Mouse (Mus musculus): Measurements from ENCODE around the gene Ppp2r5b. TPM values are rescaled to one million over a fixed set of nuclear protein-coding genes. Genes with fewer than 3 reads are reported as not detected.

The Ppp2r5b gene
- total RNA-seq, 2 experiments from 2014 or later: 30.7 to 31.7 TPM

Small RNA genes within 50 kb of the gene (microRNA-seq; reads per million reads assigned to microRNA genes)
- gene Mir192 (35.1 to 37.4 reads per million in 2 experiments), gene Mir194-2 (15.4 to 18.8 reads per million in 2 experiments)

Other genes starting within 250 kb of the Ppp2r5b start
- gene Slc22a20, start 249.7 kb downstream of the Ppp2r5b start, total RNA-seq (2021): not detected
- gene Capn1, start 220.0 kb downstream of the Ppp2r5b start, total RNA-seq (2021): 10 to 100 TPM; 32.6 to 37.8 TPM
- 10 to 100 TPM; 19.5 TPM for gene Syvn1, start 189.3 kb downstream of the Ppp2r5b start, total RNA-seq (2021)
- gene Mrpl49, start 178.1 kb downstream of the Ppp2r5b start, total RNA-seq (2021): 10 to 100 TPM; 41.7 to 46.7 TPM
- 100 to 1,000 TPM; 738 to 768 TPM for gene Fau, start 178.0 kb downstream of the Ppp2r5b start, total RNA-seq (2021)
- gene Znhit2, start 174.7 kb downstream of the Ppp2r5b start, total RNA-seq (2021): 10 to 100 TPM; 13.6 to 13.9 TPM
- 1 to 10 TPM; 2.7 to 2.9 TPM for gene Tm7sf2, start 167.5 kb downstream of the Ppp2r5b start, total RNA-seq (2021)
- gene Vps51, start 158.6 kb downstream of the Ppp2r5b start, total RNA-seq (2021): 10 to 100 TPM; 36.4 TPM
- not detected for gene Tmem262, start 155.8 kb downstream of the Ppp2r5b start, total RNA-seq (2021)
- not detected for gene Gm28374, start 153.6 kb downstream of the Ppp2r5b start, total RNA-seq (2021)
- gene Zfpl1, start 150.9 kb downstream of the Ppp2r5b start, total RNA-seq (2021): 10 to 100 TPM; 24.4 to 26.3 TPM
- gene Cdca5, start 150.9 kb downstream of the Ppp2r5b start, total RNA-seq (2021): 1 to 10 TPM; 3.8 to 5.0 TPM
- under 1 TPM in 1 of 2 experiments, not detected in 1; 0.43 TPM for gene AC131692.1, start 141.5 kb downstream of the Ppp2r5b start, total RNA-seq (2021)
- under 1 TPM; 0.10 to 0.17 TPM for gene Naaladl1, start 130.1 kb downstream of the Ppp2r5b start, total RNA-seq (2021)
- gene Sac3d1, start 117.2 kb downstream of the Ppp2r5b start, total RNA-seq (2021): 10 to 100 TPM; 10.2 to 13.9 TPM
- 10 to 100 TPM; 12.5 to 12.6 TPM for gene Snx15, start 107.6 kb downstream of the Ppp2r5b start, total RNA-seq (2021)
- gene Batf2, start 94.9 kb downstream of the Ppp2r5b start, total RNA-seq (2021): under 1 TPM; 0.31 to 0.32 TPM
- gene Arl2, start 94.3 kb downstream of the Ppp2r5b start, total RNA-seq (2021): 10 to 100 TPM; 60.5 to 63.5 TPM
- gene Majin, start 51.5 kb downstream of the Ppp2r5b start, total RNA-seq (2021): not detected
- gene Gpha2, start 9.5 kb downstream of the Ppp2r5b start, total RNA-seq (2021): not detected
- 10 to 100 TPM; 17.7 to 19.0 TPM for gene Atg2a, start 5.8 kb upstream of the Ppp2r5b start, total RNA-seq (2021)
- 100 to 1,000 TPM; 129 to 181 TPM for gene Ehd1, start 40.9 kb upstream of the Ppp2r5b start, total RNA-seq (2021)
- 1 to 10 TPM; 9.6 to 9.9 TPM for gene Cdc42bpg, start 70.6 kb upstream of the Ppp2r5b start, total RNA-seq (2021)
- gene Men1, start 99.1 kb upstream of the Ppp2r5b start, total RNA-seq (2021): 10 to 100 TPM; 18.6 to 21.8 TPM
- 10 to 100 TPM; 52.3 to 52.4 TPM for gene Map4k2, start 105.3 kb upstream of the Ppp2r5b start, total RNA-seq (2021)
- gene Sf1, start 127.8 kb upstream of the Ppp2r5b start, total RNA-seq (2021): 100 to 1,000 TPM; 118 to 143 TPM
- gene Pygm, start 148.5 kb upstream of the Ppp2r5b start, total RNA-seq (2021): 100 to 1,000 TPM; 622 to 693 TPM
- gene Rasgrp2, start 163.5 kb upstream of the Ppp2r5b start, total RNA-seq (2021): 10 to 100 TPM; 50.7 to 60.2 TPM
- gene Nrxn2, start 182.9 kb upstream of the Ppp2r5b start, total RNA-seq (2021): 1 to 10 TPM; 4.4 to 5.5 TPM

Measured in heart, postnatal 10 days (tissue).